10 mouse cellular contexts compared by ENCODE assay signal in the genomic region with DNA sequence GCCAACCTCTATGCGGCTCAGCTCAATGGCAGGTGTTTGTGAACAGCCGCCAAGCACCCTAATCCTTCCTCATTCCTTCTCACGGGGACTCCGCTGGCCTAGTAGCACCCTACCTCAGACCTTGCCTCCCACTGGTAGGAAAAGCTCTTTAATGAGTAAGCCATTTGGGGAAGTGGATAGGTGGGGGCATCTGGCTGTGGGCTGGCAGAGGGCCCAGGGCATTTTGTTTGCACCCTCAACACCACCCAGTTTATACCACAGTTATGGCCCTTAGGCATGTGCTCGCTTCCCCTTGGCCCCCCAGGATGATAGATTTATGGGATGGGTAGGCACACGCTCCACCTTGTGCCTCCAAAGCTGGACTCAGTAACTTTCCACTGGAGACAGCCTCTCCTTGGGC. TPM values are rescaled to one million over a fixed set of nuclear protein-coding genes. Genes with fewer than 3 reads are reported as not detected.
DNase-seq lines count a peak whose midpoint lies in the region; TF ChIP-seq lines count a peak whose summit lies in the region.
"Had no signal": no experiment of that assay in that cellular context is flagged by ENCODE, and none has a peak within 500 bp of the region (broad histone marks: within the 10 kb centered on the region; RNA-seq: fewer than 3 reads in every experiment).

No protein-coding gene starts in this region.

- DNase-seq in gastrocnemius, adult 2 months, result no peak
- no peak for DNase-seq in gastrocnemius, postnatal 25 days
- DNase-seq in adrenal gland, adult 8-10 months, result peak; percentile 75
- DNase-seq in kidney, adult 9 months, result peak; percentile 98
- DNase-seq in lung, postnatal 4 days, result peak; percentile 43 to 61
- no peak for DNase-seq in thymus, postnatal 36 days
- no peak for DNase-seq in heart, postnatal 4 days
- no peak for DNase-seq in thymus, postnatal 0 days (ENCODE audit: low spot score)
- DNase-seq: thymus, postnatal 14 days had no signal

- intact Hi-C loops in gastrocnemius, adult 2 months (cut with DNase I), result no loop called here

- no peak for TF ChIP-seq CTCF in gastrocnemius, adult 2 months (IDR thresholded peaks at IDR 0.05)

- H3K4me3 ChIP-seq in gastrocnemius, adult 2 months, result no peak overlapping the region

- peak overlapping the region; percentile 74 for H3K27ac ChIP-seq in gastrocnemius, adult 2 months
- H3K27ac ChIP-seq: macrophage had no signal

RNA-seq across cellular contexts. Expression of gene Neurl1b, which starts 7.8 kb away (rescaled TPM):
- 1 to 10 TPM; 2.3 to 2.6 TPM for total RNA-seq in gastrocnemius, adult 2 months (2021)
- total RNA-seq in gastrocnemius, postnatal 25 days (2021), result 1 to 10 TPM; 2.6 to 4.1 TPM
- total RNA-seq in adrenal gland, adult 8-10 months (2022), result 10 to 100 TPM; 36.0 to 59.9 (median 52.3) TPM
- total RNA-seq in heart, postnatal 4 days (2021), result 10 to 100 TPM; 81.4 to 87.9 TPM
- polyA plus RNA-seq in thymus, postnatal 0 days (2015; fragmentation: Nextera tagmentation; extraction: Ambion mirVana), result 0.39 and 1.3 TPM in 2 replicates

Comparison
In these comparisons a context has a peak if more than half of its experiments do, and no peak if none do; other contexts are left out.
1. DNase-seq: peak in adrenal gland, adult 8-10 months (single experiment), kidney, adult 9 months (single experiment) and lung, postnatal 4 days (2 of 2); none in gastrocnemius, adult 2 months (single experiment), gastrocnemius, postnatal 25 days (single experiment), thymus, postnatal 36 days (0 of 2), heart, postnatal 4 days (single experiment) and thymus, postnatal 0 days (single experiment).
2. RNA of gene Neurl1b, which starts 7.8 kb away (total RNA-seq): 81.4 to 87.9 TPM in heart, postnatal 4 days and 36.0 to 59.9 TPM in adrenal gland, adult 8-10 months; 2.6 to 4.1 TPM in gastrocnemius, postnatal 25 days and 2.3 to 2.6 TPM in gastrocnemius, adult 2 months; every median in the first group is over 4 times any median in the second.